Mouse (Mus musculus) forebrain, embryonic 11.5 days (tissue): ENCODE results near the gene Foxb2. TPM values are rescaled to one million over a fixed set of nuclear protein-coding genes. Genes with fewer than 3 reads are reported as not detected.
A peak's percentile ranks its signal among the peaks of the same experiment; 100 is the strongest.
"Not testable (repeated sequence)": the region's sequence is repeated elsewhere in the genome, so short reads cannot be mapped to it uniquely, and the experiment has no call there.

Source experiments
- ATAC-seq: fragments of 200-750 bp; cut with Nextera tagmentation; replicated peaks from 2 replicates; pipeline ENCODE4 v1.8.0; 2017; ENCODE audit warnings: moderate TSS enrichment; ENCODE audit not compliant: low FRiP score
- DNase-seq: peaks from one replicate; pipeline ENCODE4 v3.0.0-alpha.2; 2017; ENCODE audit warnings: low spot score
- H3K27ac ChIP-seq: fragments of 300-500 bp; sonication (generic); 2 replicates; pipeline ENCODE4 v1.5.1; 2014; ENCODE audit warnings: low read depth, low read length
- H3K27me3 ChIP-seq: fragments of 300-500 bp; sonication (generic); 2 replicates; pipeline ENCODE4 v1.6.1; 2014; ENCODE audit warnings: mild to moderate bottlenecking, low read length, mixed read lengths; ENCODE audit not compliant: control insufficient read depth, insufficient read depth
- H3K36me3 ChIP-seq: fragments of 300-500 bp; sonication (generic); 2 replicates; pipeline ENCODE4 v1.6.1; 2014; ENCODE audit warnings: mild to moderate bottlenecking, low read length, moderate library complexity, mixed read lengths; ENCODE audit not compliant: control insufficient read depth, insufficient read depth
- H3K4me1 ChIP-seq: fragments of 300-500 bp; sonication (generic); replicated peaks from 2 replicates; pipeline ENCODE4 v1.6.1; 2014; ENCODE audit warnings: low read length, mixed read lengths; ENCODE audit not compliant: control insufficient read depth, insufficient read depth
- H3K4me2 ChIP-seq: fragments of 300-500 bp; sonication (generic); 2 replicates; pipeline ENCODE4 v1.6.1; 2014; ENCODE audit warnings: low read depth, mild to moderate bottlenecking, low read length, moderate library complexity, mixed read lengths; ENCODE audit not compliant: severe bottlenecking
- H3K4me3 ChIP-seq: fragments of 300-500 bp; sonication (generic); 2 replicates; pipeline ENCODE4 v1.5.1; 2014; ENCODE audit warnings: low read depth, low read length
- H3K9ac ChIP-seq: fragments of 300-500 bp; sonication (generic); 2 replicates; pipeline ENCODE4 v1.6.1; 2014; ENCODE audit warnings: low read length
- H3K9me3 ChIP-seq: fragments of 300-500 bp; sonication (generic); 2 replicates; pipeline ENCODE4 v1.6.1; 2016; ENCODE audit warnings: low read length, mixed read lengths; ENCODE audit not compliant: control insufficient read depth
- WGBS: fragments of 180-500 bp; shearing (Covaris S2); extraction: QIAGEN DNeasy Blood & Tissue Kit; methylation state at CpG from one replicate; pipeline ENCODE4 v1.1.7; 2014; 5-methylcytosine and 5-hydroxymethylcytosine counted together
- polyA plus RNA-seq: library from polyadenylated mRNA; unstranded; fragments of >200 nt; fragmentation: Nextera tagmentation; extraction: Ambion mirVana; gene quantifications from 2 replicates; pipeline ENCODE4 v1.2.1, GENCODE M21; 2014

The Foxb2 gene
- polyA plus RNA-seq, 1 experiment from 2014 or later = 0.95 TPM

DNA sequence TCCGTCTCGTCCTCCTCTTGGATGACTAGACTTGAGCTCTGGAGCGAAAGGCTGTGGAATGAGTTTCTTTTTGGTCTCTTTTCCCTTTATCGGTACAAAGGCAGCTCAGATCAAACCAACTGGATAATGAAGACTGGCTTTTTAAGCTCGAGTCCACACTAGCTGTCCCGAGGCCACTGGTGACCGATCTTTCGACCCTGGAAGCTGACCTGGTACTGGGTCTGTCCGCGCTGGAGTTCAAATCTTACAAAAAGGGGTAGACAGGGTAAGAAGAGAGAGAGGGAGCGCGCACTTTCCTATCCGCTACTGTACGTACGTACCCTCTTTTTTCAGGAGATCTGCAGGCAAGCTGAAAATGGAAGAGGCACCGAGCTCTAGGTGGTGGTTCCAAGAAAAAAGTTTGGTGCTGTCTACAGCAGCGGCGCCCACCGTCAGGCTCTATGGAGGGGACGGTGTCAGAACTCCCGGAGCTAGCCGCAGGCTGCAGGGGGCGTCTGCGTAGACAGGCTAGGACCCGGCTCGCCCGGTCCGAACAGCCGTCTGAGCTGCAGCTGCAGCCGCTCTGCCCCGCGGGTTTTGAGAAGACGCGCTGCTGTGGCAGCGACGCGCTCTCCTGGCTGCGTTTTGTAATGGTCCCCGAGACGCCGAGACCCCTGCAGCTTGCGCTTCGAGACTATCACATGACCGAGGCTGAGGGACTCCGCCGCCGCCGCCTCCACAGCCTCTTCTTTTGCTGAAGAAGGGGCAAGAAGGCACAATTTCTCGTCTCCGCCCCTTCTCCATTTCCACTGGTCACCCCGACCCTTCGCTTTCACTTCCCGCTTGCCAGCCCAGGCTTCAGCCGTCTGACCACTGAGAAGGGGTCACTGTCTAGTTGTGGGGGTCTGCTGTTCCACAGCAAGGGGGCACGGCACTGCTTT is 597 bp upstream of the Foxb2 start:
- peak; percentile 75 for DNase-seq
- peak overlapping the region; percentile 43 for H3K4me3 ChIP-seq
- no peak overlapping the region for H3K27ac ChIP-seq
- WGBS = under 1% methylated on average over 55 of the region's 55 CpGs
- H3K36me3 ChIP-seq = no peaks in the 10 kb centered on the region
- H3K9ac ChIP-seq = peak overlapping the region; percentile 8; the same call in 1 of the 2 replicates
- H3K4me2 ChIP-seq = peak overlapping the region; percentile 75
- ATAC-seq = no peak; the same call in 1 of the 2 replicates
- H3K4me1 ChIP-seq = peaks cover 31% of the 10 kb centered on the region
- H3K9me3 ChIP-seq = no peaks in the 10 kb centered on the region
- H3K27me3 ChIP-seq = peaks cover 94% of the 10 kb centered on the region

DNA sequence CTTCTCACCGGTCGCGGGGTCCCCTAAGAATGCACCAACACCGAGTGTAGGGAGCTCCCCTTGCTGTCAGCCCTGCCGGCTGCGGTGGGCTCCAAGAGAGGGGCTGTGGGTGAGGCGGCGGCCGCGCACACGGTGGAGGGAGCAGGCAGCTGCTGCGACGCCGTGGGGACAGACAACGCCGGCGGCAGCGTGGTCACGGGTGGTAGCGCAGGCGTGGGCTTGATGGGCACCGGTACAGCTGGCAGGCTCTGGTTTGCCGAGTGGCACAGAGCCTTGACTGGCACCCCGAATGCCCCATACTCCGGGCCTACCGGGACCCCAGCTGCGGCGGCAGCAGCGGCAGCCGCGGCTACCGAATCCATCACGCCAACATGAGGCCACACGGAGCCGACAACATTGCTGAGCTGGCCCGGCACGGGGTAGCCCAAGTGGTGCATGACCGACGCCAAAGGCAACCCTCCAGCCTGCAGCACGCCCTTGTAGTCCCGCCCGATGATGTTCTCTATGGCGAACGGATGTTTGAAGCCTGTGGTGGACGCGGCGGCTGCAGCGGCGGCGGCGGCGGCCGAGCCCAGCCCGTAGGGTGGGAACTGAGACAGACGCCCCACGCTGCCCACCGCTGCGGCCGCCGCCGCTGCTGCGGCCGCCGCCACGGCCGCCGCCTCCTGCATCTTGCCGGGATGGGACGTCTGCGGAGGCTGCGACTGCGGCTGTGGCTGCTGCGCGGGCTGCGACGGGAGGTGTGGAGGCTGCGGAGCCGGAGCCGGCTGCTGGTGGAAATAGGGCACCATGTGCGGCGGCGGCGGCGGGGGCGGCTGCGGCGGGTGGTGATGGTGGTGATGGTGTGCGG is 1.0 kb downstream of the Foxb2 start:
- H3K27ac ChIP-seq = no peak overlapping the region

DNA sequence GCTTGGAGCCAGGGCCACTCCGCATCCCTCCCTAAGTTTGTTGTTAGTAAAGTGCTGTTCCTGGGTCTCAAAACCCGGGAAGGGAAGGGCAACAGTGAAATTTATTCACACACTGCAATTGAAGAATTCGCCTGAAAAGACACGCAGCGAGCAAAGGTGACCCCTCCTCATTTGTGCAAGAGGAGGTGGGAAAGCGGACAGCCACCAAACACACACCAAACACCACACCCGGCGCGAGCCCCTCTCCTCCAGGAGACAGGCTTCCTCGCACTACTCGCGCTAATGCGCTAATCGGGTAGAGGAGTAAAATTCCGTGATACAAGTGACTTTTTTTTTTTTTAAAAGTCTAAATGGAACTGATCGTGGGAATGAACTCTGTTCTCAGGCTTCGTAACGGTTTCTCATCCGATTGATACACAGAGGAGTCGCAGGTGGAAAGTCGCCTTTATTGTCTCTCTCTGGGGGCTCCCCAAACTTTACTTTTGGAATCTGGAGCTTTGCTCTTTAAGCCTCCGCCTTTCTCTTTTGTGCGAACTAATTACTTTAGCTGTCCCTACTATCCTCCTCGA is 2.3 kb downstream of the Foxb2 start:
- Histone ChIP-seq H3K4me2 (peak overlapping the region; percentile 3; the same call in 1 of the 2 replicates), H3K4me1 (peaks cover 26% of the 10 kb centered on the region)
- DNase-seq = peak; percentile 65

More for the DNA sequence above, 1.0 kb downstream of the Foxb2 start:
- H3K4me3 ChIP-seq = peak overlapping the region; percentile 43
- WGBS = under 1% methylated on average over 79 of the region's 88 CpGs
- peak; percentile 77 for DNase-seq
- ATAC-seq = peak; percentile 48
- H3K4me2 ChIP-seq = peak overlapping the region; percentile 75
- peak overlapping the region; percentile 44 for H3K9ac ChIP-seq
- peaks cover 91% of the 10 kb centered on the region for H3K27me3 ChIP-seq
- H3K9me3 ChIP-seq = no peaks in the 10 kb centered on the region
- H3K36me3 ChIP-seq = no peaks in the 10 kb centered on the region
- peaks cover 29% of the 10 kb centered on the region for H3K4me1 ChIP-seq

DNA sequence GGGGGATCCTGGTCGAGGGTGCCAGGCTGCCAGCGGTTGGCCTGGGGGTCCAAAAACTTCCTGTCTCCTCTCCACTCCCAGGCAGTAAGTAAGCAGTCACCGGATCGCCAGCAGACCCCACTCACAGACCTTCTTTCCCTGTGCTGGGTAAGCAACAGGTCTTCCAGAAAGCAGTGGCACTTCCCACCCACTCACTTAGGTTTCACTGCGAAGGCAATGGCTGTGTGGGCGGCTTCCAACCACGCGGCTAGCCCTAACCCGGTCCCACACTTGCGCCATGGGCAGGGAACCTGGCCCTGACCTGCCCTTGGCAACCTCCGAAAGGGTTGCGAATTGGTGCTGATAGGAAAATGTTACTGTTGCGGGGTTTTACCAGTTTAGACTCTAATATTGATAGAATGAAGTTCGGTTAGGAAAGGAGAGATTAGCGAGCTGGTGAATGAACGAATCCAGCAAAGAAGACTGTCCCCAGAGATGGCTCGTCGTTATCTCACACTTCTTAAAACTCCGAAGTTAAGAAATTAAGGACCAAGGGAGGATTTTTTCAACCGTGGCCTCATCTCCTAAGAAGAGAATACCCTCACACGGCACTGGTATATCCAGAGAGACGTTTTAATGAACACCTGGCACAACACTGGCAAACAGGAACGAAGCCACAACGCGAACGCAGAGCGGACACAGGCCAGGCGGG is 3.0 kb downstream of the Foxb2 start:
- peaks cover 73% of the 10 kb centered on the region for H3K27me3 ChIP-seq
- DNase-seq (peak; percentile 68), ATAC-seq (no peak)
- peaks cover 20% of the 10 kb centered on the region for H3K4me1 ChIP-seq
- WGBS = under 1% methylated on average over 28 of the region's 28 CpGs
- no peaks in the 10 kb centered on the region for H3K9me3 ChIP-seq
- H3K4me3 ChIP-seq = no peak overlapping the region
- H3K9ac ChIP-seq = no peak overlapping the region
- no peak overlapping the region for H3K4me2 ChIP-seq
- H3K36me3 ChIP-seq = no peaks in the 10 kb centered on the region
- H3K27ac ChIP-seq = no peak overlapping the region

More for the DNA sequence above, 2.3 kb downstream of the Foxb2 start:
- WGBS = under 1% methylated on average over 24 of the region's 24 CpGs
- H3K27ac ChIP-seq = no peak overlapping the region
- peaks cover 79% of the 10 kb centered on the region for H3K27me3 ChIP-seq
- H3K9ac ChIP-seq = no peak overlapping the region
- no peaks in the 10 kb centered on the region for H3K36me3 ChIP-seq
- peak overlapping the region; percentile 9; the same call in 1 of the 2 replicates for H3K4me3 ChIP-seq
- ATAC-seq = no peak
- no peaks in the 10 kb centered on the region for H3K9me3 ChIP-seq

DNA sequence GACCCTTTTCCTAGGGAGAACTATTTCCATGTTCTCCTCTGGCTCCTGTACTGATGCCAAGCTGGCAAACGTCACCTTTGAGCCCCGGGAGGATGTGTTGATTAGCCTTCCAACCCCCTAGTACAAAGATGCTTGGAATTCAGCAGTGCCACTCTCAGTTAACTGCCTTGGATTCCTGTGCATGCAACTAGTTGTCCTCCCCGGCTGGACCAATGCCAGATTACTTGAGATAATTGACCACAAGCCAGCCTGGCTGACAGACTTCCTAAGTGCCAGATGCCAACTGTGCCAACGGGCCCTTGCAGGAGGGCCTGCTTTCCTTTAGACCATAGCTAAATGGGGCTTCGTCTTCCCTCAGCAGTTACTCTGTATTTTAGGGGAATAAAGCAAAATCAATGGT is 5.1 kb downstream of the Foxb2 start:
- 35% methylated on average over 5 of the region's 5 CpGs for WGBS
- no peak overlapping the region for H3K27ac ChIP-seq
- H3K27me3 ChIP-seq = peaks cover 53% of the 10 kb centered on the region
- peaks cover 16% of the 10 kb centered on the region for H3K4me1 ChIP-seq
- no peak for DNase-seq
- no peak overlapping the region for H3K4me2 ChIP-seq
- no peak overlapping the region for H3K9ac ChIP-seq
- no peaks in the 10 kb centered on the region for H3K9me3 ChIP-seq
- H3K4me3 ChIP-seq = no peak overlapping the region
- H3K36me3 ChIP-seq = no peaks in the 10 kb centered on the region
- ATAC-seq = no peak

DNA sequence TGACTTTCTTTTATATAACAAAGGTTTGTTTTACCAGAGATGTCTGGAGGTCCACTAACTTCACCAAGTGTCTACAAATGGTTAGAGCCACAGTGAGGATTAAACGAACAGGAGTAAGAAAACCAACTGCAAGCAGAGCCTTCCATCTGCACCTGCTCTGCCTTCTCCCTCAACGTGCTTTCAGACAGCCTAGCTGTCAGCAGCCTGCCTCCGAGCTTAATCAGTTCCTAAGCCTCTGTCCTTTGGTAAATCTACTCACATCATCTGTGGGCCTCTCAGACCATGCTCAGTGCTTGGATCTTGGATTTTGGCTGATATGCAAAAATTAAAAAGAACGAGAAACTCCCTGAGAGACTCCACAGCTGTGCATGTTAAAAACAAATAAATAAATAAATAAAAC is 15.0 kb downstream of the Foxb2 start:
- no peaks in the 10 kb centered on the region for H3K36me3 ChIP-seq
- WGBS = 41% methylated on average over 4 of the region's 4 CpGs
- no peaks in the 10 kb centered on the region for H3K9me3 ChIP-seq
- H3K4me1 ChIP-seq = no peaks in the 10 kb centered on the region
- ATAC-seq (no peak), DNase-seq (no peak)
- no peaks in the 10 kb centered on the region for H3K27me3 ChIP-seq
- H3K4me2 ChIP-seq = no peak overlapping the region
- H3K9ac ChIP-seq = no peak overlapping the region
- H3K27ac ChIP-seq = no peak overlapping the region
- H3K4me3 ChIP-seq = no peak overlapping the region

DNA sequence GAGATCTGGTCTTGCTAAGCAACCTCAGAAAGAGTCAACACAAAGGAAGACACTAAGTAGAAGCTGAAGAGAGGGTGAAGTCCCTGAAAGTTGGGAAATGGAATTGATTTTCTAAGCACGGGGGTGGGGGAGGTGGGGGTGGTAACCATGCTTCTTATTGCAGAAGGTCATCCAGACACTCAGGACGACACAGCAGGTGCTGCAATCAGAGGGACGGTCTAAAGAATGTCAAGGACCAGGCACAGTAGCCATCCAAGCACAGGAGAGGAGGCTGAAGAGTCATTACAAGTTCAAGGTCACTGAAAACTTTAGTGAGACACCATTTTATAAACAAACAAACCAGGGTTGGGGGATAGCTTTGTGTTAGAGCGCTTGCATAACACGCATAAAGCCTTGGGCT is 16.9 kb downstream of the Foxb2 start:
- H3K9me3 ChIP-seq = no peaks in the 10 kb centered on the region
- no peak overlapping the region for H3K9ac ChIP-seq
- 76% methylated on average over 5 of the region's 5 CpGs for WGBS
- H3K4me3 ChIP-seq = no peak overlapping the region
- no peak overlapping the region for H3K27ac ChIP-seq
- H3K4me2 ChIP-seq = no peak overlapping the region
- H3K36me3 ChIP-seq = no peaks in the 10 kb centered on the region
- H3K4me1 ChIP-seq = no peaks in the 10 kb centered on the region
- no peak for DNase-seq
- H3K27me3 ChIP-seq = no peaks in the 10 kb centered on the region
- ATAC-seq = no peak

DNA sequence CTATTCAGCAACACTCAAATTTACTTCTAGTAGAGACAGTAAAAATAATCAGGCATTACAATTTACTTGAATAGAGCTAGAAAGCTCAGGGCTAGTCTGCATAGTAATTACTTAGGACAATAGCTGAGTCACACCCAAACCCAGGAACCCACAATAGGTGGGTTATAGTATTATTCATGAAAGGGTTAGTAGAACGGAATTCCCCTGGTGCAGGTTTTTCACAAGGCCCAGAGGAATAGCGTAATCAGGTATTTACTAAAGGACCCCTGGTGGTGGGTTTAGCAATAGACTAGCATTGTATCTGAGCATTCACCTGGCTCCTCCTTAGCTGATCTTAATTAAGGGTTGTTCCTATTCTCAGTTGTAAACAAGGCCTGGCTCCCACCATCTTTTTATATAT is 29.5 kb downstream of the Foxb2 start:
- not testable (repeated sequence) for H3K4me3 ChIP-seq, H3K36me3 ChIP-seq, H3K27me3 ChIP-seq, ATAC-seq, H3K4me1 ChIP-seq, H3K4me2 ChIP-seq, H3K27ac ChIP-seq, H3K9ac ChIP-seq, DNase-seq, H3K9me3 ChIP-seq
- 81% methylated on average over 2 of the region's 2 CpGs for WGBS
